Mouse (Mus musculus): ENCODE measurements at regions not wholly inside any gene's neighbourhood (a gene's known extent, or its start where the extent isn't known, plus 50 kb on each side); places are given as distances from the start of the nearest gene placed in this dataset.

DNA sequence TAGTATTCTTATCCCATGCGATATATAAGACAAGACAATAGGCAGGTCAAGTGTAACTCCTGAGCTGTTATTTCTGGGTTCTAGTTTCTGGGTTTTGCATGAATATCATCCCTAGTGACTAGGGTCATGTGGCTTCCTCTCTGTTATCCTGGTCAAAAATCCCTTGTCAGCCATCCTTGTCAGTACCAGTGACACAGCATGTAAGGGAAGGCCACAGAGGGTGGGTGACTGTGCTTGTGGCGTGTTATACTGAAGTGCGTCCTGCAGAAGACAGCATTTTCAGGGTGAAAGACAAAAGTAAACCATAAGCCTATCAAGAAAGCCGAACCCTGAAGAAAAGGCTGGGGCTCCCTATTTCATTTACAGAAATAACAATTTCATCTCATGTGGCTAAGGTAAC lies 50.7 kb upstream of the Echdc3 start:
- no peak for DNase-seq (ENCODE audit: low read depth)

DNA sequence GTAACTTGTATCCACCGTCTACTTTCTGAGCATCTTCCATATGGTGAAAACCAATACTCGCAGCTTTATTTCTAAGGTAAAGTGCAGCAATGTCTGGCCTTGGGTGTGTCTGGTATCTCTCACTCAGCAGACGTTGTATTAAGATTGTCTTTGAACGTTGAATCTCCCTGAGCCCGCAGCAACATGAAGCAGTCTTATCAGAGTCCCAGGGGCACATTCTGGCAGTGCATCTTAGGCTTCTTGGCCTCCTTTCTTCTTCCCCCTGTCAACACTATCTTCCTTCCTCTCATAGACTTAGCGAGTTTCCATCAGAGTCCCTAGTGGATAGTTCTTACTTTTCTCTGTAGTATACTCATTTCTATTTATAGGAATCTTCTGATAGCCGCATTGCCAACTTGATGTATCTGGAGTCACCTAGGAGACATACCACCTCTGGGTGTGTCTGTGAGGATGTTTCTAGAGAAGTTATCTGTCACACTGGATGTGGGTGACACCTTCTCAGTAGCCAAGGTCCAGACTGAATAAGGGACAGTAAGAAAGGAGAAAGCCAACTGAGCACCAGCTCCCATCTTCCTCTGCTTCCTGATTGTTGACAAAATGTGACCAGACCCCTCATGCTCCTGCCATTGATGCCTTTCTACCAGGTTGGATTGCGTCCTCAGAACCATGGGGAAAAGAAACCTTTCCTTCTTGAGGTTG lies 51.4 kb upstream of the Echdc3 start:
- no peak for DNase-seq (ENCODE audit: low read depth)

DNA sequence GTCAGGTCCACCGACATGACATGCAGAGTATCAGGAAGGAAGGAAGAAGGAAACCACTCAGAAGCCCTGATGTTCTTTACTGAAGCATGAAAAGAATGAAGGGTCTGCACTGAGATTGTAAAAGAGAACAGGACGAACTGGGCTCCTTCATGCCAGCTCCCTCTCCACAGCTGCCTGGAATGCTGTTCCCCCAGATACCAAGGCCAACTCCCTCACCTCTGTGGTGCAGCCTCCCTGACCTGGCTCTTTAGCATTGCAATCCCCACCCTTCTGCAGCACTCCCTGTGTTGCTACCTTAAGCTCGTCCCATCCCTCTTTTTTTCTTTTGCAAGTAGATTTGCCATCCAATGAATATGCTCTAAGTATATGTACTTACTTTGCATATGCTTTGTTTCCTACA lies 52.3 kb upstream of the Echdc3 start:
- no peak for DNase-seq (ENCODE audit: low read depth)

DNA sequence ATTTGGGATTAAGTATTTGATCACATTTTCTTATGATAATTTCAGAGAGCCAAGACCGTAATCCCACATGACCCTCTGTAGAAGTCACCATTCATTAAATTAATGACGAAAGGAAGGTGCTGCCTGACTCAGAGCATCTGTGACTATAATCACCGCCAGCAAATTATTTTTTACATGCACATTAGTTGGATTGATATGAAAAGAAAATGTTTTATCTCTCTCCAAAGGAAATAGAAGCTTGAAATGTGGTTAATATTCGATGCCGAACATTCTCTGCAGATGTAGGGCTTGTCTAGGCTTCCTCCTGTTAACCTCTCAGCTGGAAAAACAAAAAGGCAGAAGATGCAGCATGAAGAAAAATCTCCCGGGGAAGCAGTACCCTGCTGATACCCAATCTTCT lies 54.2 kb upstream of the Echdc3 start:
- no peak for DNase-seq (ENCODE audit: low read depth)

GRCm38 (mm10) chr2:6267537-6267936 lies 54.7 kb upstream of the Echdc3 start:
- DNase-seq (ENCODE audit: low read depth): peak; percentile 57

- no peak for DNase-seq (ENCODE audit: low read depth)
Measured at GRCm38 (mm10) chr2:6272514-6272913, 50.0 kb upstream of the Usp6nl start.

All from gonadal fat pad, adult 2 months (tissue).